Mouse (Mus musculus): Measurements from ENCODE around the gene Tnf. TPM values are rescaled to one million over a fixed set of nuclear protein-coding genes. Genes with fewer than 3 reads are reported as not detected.

Tnf gene
- total and polyA plus RNA-seq, 3 experiments = 0.34 to 0.80 TPM; not detected in 1

DNA sequence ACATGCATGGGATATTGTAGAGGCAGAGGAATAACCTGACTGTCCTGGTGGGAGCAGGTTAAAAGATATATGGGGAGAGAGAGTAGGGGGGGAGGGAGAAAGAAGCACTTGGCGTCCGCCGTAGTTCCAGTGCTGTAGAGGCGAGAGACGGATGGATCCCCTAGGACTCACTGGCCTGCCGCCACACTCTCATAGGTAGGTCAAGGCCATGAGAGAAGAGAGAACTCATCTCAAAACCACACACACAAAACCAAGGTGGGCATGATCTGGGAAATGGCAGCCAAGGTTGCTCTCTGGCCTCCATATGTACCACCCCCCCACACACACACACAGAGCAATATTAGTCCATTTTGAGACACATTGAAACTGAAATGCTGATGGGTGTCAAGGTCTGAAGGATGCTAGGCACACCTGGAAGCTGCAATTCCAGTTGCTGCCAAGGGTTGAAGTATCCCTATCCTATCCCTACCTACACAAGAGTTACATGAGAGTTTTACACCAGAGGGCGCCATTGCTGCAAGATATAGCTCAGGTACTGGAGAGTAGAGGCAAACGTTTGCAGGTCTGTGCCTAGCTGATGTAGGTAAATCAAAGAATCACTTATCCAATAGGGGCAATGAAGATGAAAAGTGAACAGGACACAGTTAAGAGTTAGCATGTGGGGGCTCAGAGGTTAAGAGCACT is 35.3 kb downstream of the Tnf start:
- Histone ChIP-seq H3K4me1 (ENCODE audit: control insufficient read depth, insufficient read depth, low read length) (peaks cover 12% of the 10 kb centered on the region), H3K27me3 (ENCODE audit: control insufficient read depth, insufficient read depth, low read length) (no peaks in the 10 kb centered on the region), H3K4me3 (no peak overlapping the region), H3K9ac (ENCODE audit: low read depth, low read length) (no peak overlapping the region), H3K36me3 (ENCODE audit: control insufficient read depth, insufficient read depth, low read length) (peaks cover 18% of the 10 kb centered on the region), H3K27ac (no peak overlapping the region), H3K79me2 (replicated peaks; ENCODE audit: control insufficient read depth, insufficient read depth, low read length) (peaks cover 3% of the 10 kb centered on the region; the same call in 1 of the 2 replicates)
- intact Hi-C loops (cut with DNase I) = loop anchor here (2.0 kb wide), 1 partner anchor 70 kb away; no protein-coding TSS in a partner anchor
- peak in 1 of 2 experiments; percentile 51 for DNase-seq
- TF ChIP-seq CTCF (IDR thresholded peaks at IDR 0.05) (peak; percentile 75), EP300 (IDR thresholded peaks at IDR 0.05; ENCODE audit: insufficient read depth, low read depth, low read length) (no peak), POLR2A (IDR thresholded peaks at IDR 0.05; ENCODE audit: insufficient read depth, low read depth, low read length) (no peak)
- WGBS = 72% methylated on average over 8 of the region's 8 CpGs

GRCm38 (mm10) chr17:35165451-35166155 is 36.2 kb downstream of the Tnf start:
- peaks cover 18% of the 10 kb centered on the region for H3K36me3 ChIP-seq (ENCODE audit: control insufficient read depth, insufficient read depth, low read length)
- 19% methylated on average over 12 of the region's 12 CpGs for WGBS
- H3K27ac ChIP-seq = peak overlapping the region; percentile 99
- DNase-seq = no peak
- intact Hi-C loops (cut with DNase I) = loop anchor here (2.0 kb wide), 1 partner anchor 71 kb away; no protein-coding TSS in a partner anchor
- H3K79me2 ChIP-seq (replicated peaks; ENCODE audit: control insufficient read depth, insufficient read depth, low read length) = peaks cover 9% of the 10 kb centered on the region; the same call in 1 of the 2 replicates
- peaks cover 14% of the 10 kb centered on the region for H3K4me1 ChIP-seq (ENCODE audit: control insufficient read depth, insufficient read depth, low read length)
- H3K9ac ChIP-seq (ENCODE audit: low read depth, low read length) = 0 out of 2 replicates have a peak overlapping the region, but pooled peaks have one; percentile 16
- H3K4me3 ChIP-seq = peak overlapping the region; percentile 63
- H3K27me3 ChIP-seq (ENCODE audit: control insufficient read depth, insufficient read depth, low read length) = no peaks in the 10 kb centered on the region
- no peak for TF ChIP-seq CTCF (IDR thresholded peaks at IDR 0.05)
- TF ChIP-seq POLR2A (IDR thresholded peaks at IDR 0.05; ENCODE audit: insufficient read depth, low read depth, low read length) = no peak
- TF ChIP-seq EP300 (IDR thresholded peaks at IDR 0.05; ENCODE audit: insufficient read depth, low read depth, low read length) = no peak

DNA sequence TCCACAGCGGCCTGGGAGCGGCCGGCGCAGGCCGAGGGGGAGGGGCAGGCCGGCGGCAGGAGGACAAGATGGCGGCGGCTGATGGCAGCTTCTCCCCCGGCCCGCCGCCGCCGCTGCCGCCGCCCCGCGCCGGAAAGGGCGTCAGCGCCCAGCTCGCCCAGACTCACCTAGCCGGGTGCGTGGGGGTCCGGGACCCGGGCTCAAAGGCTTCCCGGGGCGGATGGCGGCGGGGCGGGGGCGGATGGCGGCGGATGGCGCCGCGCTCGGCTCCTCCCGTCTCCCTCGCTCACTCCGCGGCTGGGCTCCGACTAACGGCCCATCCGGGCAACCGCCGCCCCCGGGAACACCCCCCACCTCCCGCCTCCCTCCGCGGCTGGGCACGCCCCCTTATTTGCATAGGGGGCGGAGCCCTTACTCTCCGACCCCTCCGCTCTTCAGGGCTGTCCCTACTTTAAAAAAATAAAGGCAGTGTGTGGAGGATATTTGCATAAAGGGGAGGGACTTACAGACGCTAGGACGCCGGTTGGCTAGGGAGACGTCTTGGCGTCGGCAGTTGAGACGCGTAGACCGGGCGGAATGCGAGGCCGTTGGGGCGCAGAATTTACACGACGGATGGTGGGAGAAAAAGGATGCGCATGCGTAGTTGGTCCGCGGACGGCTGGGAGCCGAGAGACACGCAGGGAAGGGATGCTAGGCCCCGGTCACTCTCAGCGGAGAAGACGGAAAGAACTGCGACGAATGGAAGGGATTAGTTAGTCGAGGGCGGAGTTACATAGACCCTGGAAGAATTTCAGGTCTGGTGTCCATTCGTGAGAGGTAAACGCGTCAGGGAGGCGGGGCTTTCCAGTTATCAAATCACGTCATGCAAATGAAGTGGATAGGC is 37.0 kb downstream of the Tnf start, which contains the start of gene Prrc2a:
Gene Prrc2a (minus strand): TSS at position 330 of the 883 bp plus-strand sequence.
- Histone ChIP-seq H3K79me2 (replicated peaks; ENCODE audit: control insufficient read depth, insufficient read depth, low read length) (peaks cover 9% of the 10 kb centered on the region; the same call in 1 of the 2 replicates), H3K36me3 (ENCODE audit: control insufficient read depth, insufficient read depth, low read length) (peaks cover 18% of the 10 kb centered on the region), H3K27ac (peak within 1 kb of the TSS; percentile 99), H3K4me3 (peak within 1 kb of the TSS; percentile 91), H3K4me1 (ENCODE audit: control insufficient read depth, insufficient read depth, low read length) (peaks cover 14% of the 10 kb centered on the region), H3K9ac (ENCODE audit: low read depth, low read length) (peak within 1 kb of the TSS; percentile 98), H3K27me3 (ENCODE audit: control insufficient read depth, insufficient read depth, low read length) (no peaks in the 10 kb centered on the region)
- peak; percentile 93 for TF ChIP-seq POLR2A (IDR thresholded peaks at IDR 0.05; ENCODE audit: insufficient read depth, low read depth, low read length)
- TF ChIP-seq EP300 (IDR thresholded peaks at IDR 0.05; ENCODE audit: insufficient read depth, low read depth, low read length) = peak; percentile 47; the same call in 1 of the 2 replicates
- TF ChIP-seq CTCF (IDR thresholded peaks at IDR 0.05) = 0 out of 2 replicates have a peak, but pooled peaks have one; percentile 16
- under 1% methylated on average over 71 of the region's 89 CpGs for WGBS
- peak; percentile 95 to 99 for DNase-seq
- intact Hi-C loops (cut with DNase I) = loop anchor here (5.0 kb wide), 1 partner anchor 38 kb away; the partner anchor contains the start of gene D17H6S53E

GRCm38 (mm10) chr17:35164218-35164567 is 37.6 kb downstream of the Tnf start:
- Histone ChIP-seq H3K4me1 (ENCODE audit: control insufficient read depth, insufficient read depth, low read length) (peaks cover 14% of the 10 kb centered on the region), H3K9ac (ENCODE audit: low read depth, low read length) (peak overlapping the region; percentile 98), H3K79me2 (replicated peaks; ENCODE audit: control insufficient read depth, insufficient read depth, low read length) (peaks cover 9% of the 10 kb centered on the region; the same call in 1 of the 2 replicates), H3K27ac (peak overlapping the region; percentile 96), H3K4me3 (peak overlapping the region; percentile 91), H3K27me3 (ENCODE audit: control insufficient read depth, insufficient read depth, low read length) (no peaks in the 10 kb centered on the region), H3K36me3 (ENCODE audit: control insufficient read depth, insufficient read depth, low read length) (peaks cover 18% of the 10 kb centered on the region)
- no peak for TF ChIP-seq CTCF (IDR thresholded peaks at IDR 0.05)
- TF ChIP-seq EP300 (IDR thresholded peaks at IDR 0.05; ENCODE audit: insufficient read depth, low read depth, low read length) = no peak
- TF ChIP-seq POLR2A (IDR thresholded peaks at IDR 0.05; ENCODE audit: insufficient read depth, low read depth, low read length) = no peak
- no peak for DNase-seq
- WGBS = 0% methylated on average over 25 of the region's 28 CpGs
- intact Hi-C loops (cut with DNase I) = loop anchor here (5.0 kb wide), 1 partner anchor 37 kb away; the partner anchor contains the start of gene D17H6S53E
